Mouse (Mus musculus) CH12.LX (cell line): ENCODE measurements around the gene 6330409D20Rik. TPM values are rescaled to one million over a fixed set of nuclear protein-coding genes. Genes with fewer than 3 reads are reported as not detected.

Experiments
- DNase-seq: peaks from one replicate; pipeline ENCODE4 v3.0.0-alpha.2; 2013; ENCODE audit errors: extremely low read depth
- H3K27ac ChIP-seq: 2 replicates; pipeline ENCODE4 v1.5.1; 2012; ENCODE audit warnings: low read depth, mild to moderate bottlenecking, control low read depth, moderate library complexity; ENCODE audit not compliant: insufficient read depth
- H3K27me3 ChIP-seq: replicated peaks from 2 replicates; pipeline ENCODE3; 2012; ENCODE audit warnings: inconsistent platforms
- H3K36me3 ChIP-seq, 2 experiments: replicated peaks in 1 of 2; 2 replicates each; pipeline versions ENCODE3 to v1.6.1; 2012; ENCODE audit warnings: inconsistent platforms in 1 of 2, low read length in 1 of 2, mild to moderate bottlenecking in 1 of 2, mixed read lengths in 1 of 2, moderate library complexity in 1 of 2; ENCODE audit not compliant: control insufficient read depth in 1 of 2, insufficient read depth in 1 of 2
- H3K4me1 ChIP-seq, 2 experiments: 2 replicates each; pipeline ENCODE4 v1.6.1; 2012; ENCODE audit warnings: inconsistent platforms in 1 of 2, moderate library complexity in 1 of 2; ENCODE audit not compliant: insufficient read depth in 2 of 2, control insufficient read depth in 1 of 2
- H3K4me2 ChIP-seq: 2 replicates; pipeline ENCODE4 v1.6.1; 2012; ENCODE audit warnings: low read depth, mild to moderate bottlenecking, control low read depth; ENCODE audit not compliant: poor library complexity, insufficient read depth, severe bottlenecking
- H3K4me3 ChIP-seq, 3 experiments: fragments of 150-350 bp in 1 of 3; sonication (generic) in 1 of 3; replicated peaks in 1 of 3; 2 replicates each; pipeline versions ENCODE3 to v1.5.1; 2011 to 2012; ENCODE audit warnings: low read depth in 2 of 3, low read length in 2 of 3, mild to moderate bottlenecking in 2 of 3, moderate library complexity in 2 of 3, control low read depth in 1 of 3, improper control_type of control experiment in 1 of 3, inconsistent platforms in 1 of 3, mixed read lengths in 1 of 3; ENCODE audit not compliant: poor library complexity in 1 of 3
- H3K79me2 ChIP-seq: replicated peaks from 2 replicates; pipeline ENCODE4 v1.6.1; 2012; ENCODE audit warnings: mild to moderate bottlenecking, moderate library complexity; ENCODE audit not compliant: control insufficient read depth, poor library complexity, insufficient read depth, severe bottlenecking; ENCODE audit errors: extremely low read depth
- H3K9ac ChIP-seq: 2 replicates; pipeline ENCODE4 v1.6.1; 2012; ENCODE audit warnings: low read depth, mild to moderate bottlenecking, control low read depth, moderate library complexity; ENCODE audit not compliant: insufficient read depth
- H3K9me3 ChIP-seq: replicated peaks from 2 replicates; pipeline ENCODE3; 2012; ENCODE audit warnings: low read length, inconsistent platforms, mixed read lengths
- CHD2 ChIP-seq: IDR thresholded peaks from 2 replicates; pipeline ENCODE4 v1.6.1; 2011; ENCODE audit warnings: low read length, improper control_type of control experiment
- E2F4 ChIP-seq: IDR thresholded peaks from 2 replicates; pipeline ENCODE4 v1.6.1; 2011; ENCODE audit warnings: low read depth, low read length, improper control_type of control experiment; ENCODE audit not compliant: insufficient replicate concordance
- ELF1 ChIP-seq: IDR thresholded peaks from 2 replicates; pipeline ENCODE4 v1.6.1; 2014; ENCODE audit warnings: low read depth, mild to moderate bottlenecking, inconsistent platforms, low read length, improper control_type of control experiment
- EP300 ChIP-seq: IDR thresholded peaks from 2 replicates; pipeline ENCODE4 v1.6.1; 2011; ENCODE audit warnings: low read length, improper control_type of control experiment
- ETS1 ChIP-seq: conservative IDR thresholded peaks from 2 replicates; pipeline ENCODE4 v1.6.1; 2012; ENCODE audit warnings: low read depth, mild to moderate bottlenecking, inconsistent platforms, low read length, improper control_type of control experiment, moderate library complexity
- IRF4 ChIP-seq: IDR thresholded peaks from 2 replicates; pipeline ENCODE4 v1.6.1; 2014; ENCODE audit warnings: low read depth, mild to moderate bottlenecking, inconsistent platforms, low read length, improper control_type of control experiment
- JUND ChIP-seq: conservative IDR thresholded peaks from 2 replicates; pipeline ENCODE4 v1.6.1; 2011; ENCODE audit warnings: low read depth, low read length, improper control_type of control experiment
- KAT2A ChIP-seq: IDR thresholded peaks from 2 replicates; pipeline ENCODE4 v1.6.1; 2012; ENCODE audit warnings: low read length, improper control_type of control experiment, inconsistent platforms; ENCODE audit not compliant: insufficient replicate concordance
- MAX ChIP-seq: IDR thresholded peaks from 2 replicates; pipeline ENCODE4 v1.6.1; 2011; ENCODE audit warnings: low read length, improper control_type of control experiment
- MAZ ChIP-seq: IDR thresholded peaks from 2 replicates; pipeline ENCODE4 v1.6.1; 2012; ENCODE audit warnings: low read depth, mild to moderate bottlenecking, inconsistent platforms, low read length, improper control_type of control experiment, moderate library complexity
- MEF2A ChIP-seq: IDR thresholded peaks from 2 replicates; pipeline ENCODE4 v1.6.1; 2014; ENCODE audit warnings: low read depth, mild to moderate bottlenecking, inconsistent platforms, low read length, improper control_type of control experiment, borderline replicate concordance
- POLR2A ChIP-seq: IDR thresholded peaks from 2 replicates; pipeline ENCODE4 v1.6.1; 2011; ENCODE audit warnings: low read depth, mild to moderate bottlenecking, improper control_type of control experiment, low read length
- POLR2AphosphoS2 ChIP-seq: IDR thresholded peaks from 2 replicates; pipeline ENCODE4 v1.6.1; 2011; ENCODE audit warnings: low read depth, low read length, improper control_type of control experiment
- SMC3 ChIP-seq: IDR thresholded peaks from 2 replicates; pipeline ENCODE4 v1.6.1; 2011; ENCODE audit warnings: low read depth, low read length, improper control_type of control experiment
- UBTF ChIP-seq: IDR thresholded peaks from 2 replicates; pipeline ENCODE4 v1.6.1; 2012; ENCODE audit warnings: low read depth, mild to moderate bottlenecking, inconsistent platforms, low read length, improper control_type of control experiment, moderate library complexity
- ZKSCAN1 ChIP-seq: IDR thresholded peaks from 2 replicates; pipeline ENCODE4 v1.6.1; 2012; ENCODE audit warnings: low read depth, inconsistent platforms, low read length, improper control_type of control experiment, borderline replicate concordance
- ZMIZ1 ChIP-seq: IDR thresholded peaks from 2 replicates; pipeline ENCODE4 v1.6.1; 2012; ENCODE audit warnings: low read depth, mild to moderate bottlenecking, inconsistent platforms, low read length, improper control_type of control experiment
- dilution Hi-C: fragments of 300-500 bp; cut with MboI; formaldehyde crosslinking; loops from 2 replicates; pipeline ENCODE4 v1.14.3; 2020; ENCODE audit warnings: low sequenced_read_pairs; ENCODE audit not compliant: extremely low pct_unique_long_range_greater_than_20kb, extremely low pct_ligation_motif_present
- in situ Hi-C: fragments of 300-500 bp; cut with MboI; formaldehyde crosslinking; loops from 3 replicates; pipeline ENCODE4 v1.14.3; 2019; ENCODE audit warnings: low sequenced_read_pairs, low pct_ligation_motif_present, low pct_unique_long_range_greater_than_20kb, mixed read lengths
- polyA plus RNA-seq: library from polyadenylated mRNA; unstranded; fragments of >175 nt; gene quantifications from 2 replicates; pipeline ENCODE4 v1.2.1, GENCODE M21; 2012; ENCODE audit warnings: low read depth; ENCODE audit not compliant: insufficient read length
- total RNA-seq, 2 experiments: library from RNA; depleted of rRNA; stranded (reverse); fragments of 300-350 nt in 1 of 2; fragments of >200 nt in 1 of 2; gene quantifications; 2 replicates each; pipeline ENCODE4 v1.2.3; 2012 to 2014

6330409D20Rik gene
- total and polyA plus RNA-seq, 3 experiments, result 0.46 TPM; not detected in 2

- in situ Hi-C loops, result loop anchor here (5.0 kb wide), 2 partner anchors 44 to 124 kb away; partner anchors contain the start of gene Cdk9
- no peak for DNase-seq
- Histone ChIP-seq H3K9me3 (no peaks in the 10 kb centered on the region), H3K4me3 (no peak overlapping the region), H3K4me2 (peak overlapping the region; percentile 52; the same call in 1 of the 2 replicates), H3K27ac (no peak overlapping the region), H3K27me3 (no peaks in the 10 kb centered on the region), H3K36me3 (peaks cover 48 to 68% of the 10 kb centered on the region in 2 experiments), H3K4me1 (peaks cover 0 to 10% of the 10 kb centered on the region in 2 experiments; a peak in 3 of 4 replicates), H3K9ac (no peak overlapping the region), H3K79me2 (no peaks in the 10 kb centered on the region)
- TF ChIP-seq IRF4 (no peak), ZMIZ1 (no peak)
- dilution Hi-C loops, result no loop called here
Observed at GRCm38 (mm10) chr2:32756674-32757055, 15.8 kb upstream of the 6330409D20Rik start.

- peaks cover 0 to 17% of the 10 kb centered on the region in 2 experiments; a peak in 1 of 4 replicates for H3K4me1 ChIP-seq
- no peak overlapping the region for H3K4me2 ChIP-seq
- in situ Hi-C loops (no loop called here), dilution Hi-C loops (no loop called here)
- no peak for DNase-seq
- H3K79me2 ChIP-seq, result no peaks in the 10 kb centered on the region
- no peaks in the 10 kb centered on the region for H3K27me3 ChIP-seq
- no peaks in the 10 kb centered on the region for H3K9me3 ChIP-seq
- TF ChIP-seq JUND (no peak), IRF4 (no peak), ETS1 (no peak), KAT2A (no peak), CHD2 (no peak), E2F4 (no peak), ZMIZ1 (no peak), ZKSCAN1 (no peak), POLR2A (no peak), MEF2A (no peak), SMC3 (no peak), MAX (no peak), MAZ (no peak), UBTF (no peak), ELF1 (no peak), EP300 (no peak), POLR2AphosphoS2 (no peak)
- H3K27ac ChIP-seq, result no peak overlapping the region
- H3K36me3 ChIP-seq, result peaks cover 58 to 78% of the 10 kb centered on the region in 2 experiments
- no peak overlapping the region for H3K4me3 ChIP-seq
- H3K9ac ChIP-seq, result no peak overlapping the region
Observed at GRCm38 (mm10) chr2:32752181-32752580, 11.4 kb upstream of the 6330409D20Rik start.
